Mouse (Mus musculus): Measurements from ENCODE around the gene Rbm4b. TPM values are rescaled to one million over a fixed set of nuclear protein-coding genes. Genes with fewer than 3 reads are reported as not detected.
"Not testable (repeated sequence)": the region's sequence is repeated elsewhere in the genome, so short reads cannot be mapped to it uniquely, and the experiment has no call there.

Gene Rbm4b
- polyA plus RNA-seq, 1 experiment from 2014 or later = 162 TPM

- no peak overlapping the region for H3K4me2 ChIP-seq (replicated peaks)
- peaks cover 89% of the 10 kb centered on the region for H3K36me3 ChIP-seq
- no peak overlapping the region for H3K4me3 ChIP-seq
- H3K9ac ChIP-seq (replicated peaks) = no peak overlapping the region
- 86% methylated on average over 14 of the region's 14 CpGs for WGBS
- no peaks in the 10 kb centered on the region for H3K4me1 ChIP-seq
- no peaks in the 10 kb centered on the region for H3K27me3 ChIP-seq
- no peaks in the 10 kb centered on the region for H3K9me3 ChIP-seq
- H3K27ac ChIP-seq (replicated peaks) = no peak overlapping the region
- no peak for ATAC-seq (ENCODE audit: low FRiP score, low read depth)
These were observed 9.7 kb upstream of the Rbm4b start for GRCm38 (mm10) chr19:4746611-4747010.

DNA sequence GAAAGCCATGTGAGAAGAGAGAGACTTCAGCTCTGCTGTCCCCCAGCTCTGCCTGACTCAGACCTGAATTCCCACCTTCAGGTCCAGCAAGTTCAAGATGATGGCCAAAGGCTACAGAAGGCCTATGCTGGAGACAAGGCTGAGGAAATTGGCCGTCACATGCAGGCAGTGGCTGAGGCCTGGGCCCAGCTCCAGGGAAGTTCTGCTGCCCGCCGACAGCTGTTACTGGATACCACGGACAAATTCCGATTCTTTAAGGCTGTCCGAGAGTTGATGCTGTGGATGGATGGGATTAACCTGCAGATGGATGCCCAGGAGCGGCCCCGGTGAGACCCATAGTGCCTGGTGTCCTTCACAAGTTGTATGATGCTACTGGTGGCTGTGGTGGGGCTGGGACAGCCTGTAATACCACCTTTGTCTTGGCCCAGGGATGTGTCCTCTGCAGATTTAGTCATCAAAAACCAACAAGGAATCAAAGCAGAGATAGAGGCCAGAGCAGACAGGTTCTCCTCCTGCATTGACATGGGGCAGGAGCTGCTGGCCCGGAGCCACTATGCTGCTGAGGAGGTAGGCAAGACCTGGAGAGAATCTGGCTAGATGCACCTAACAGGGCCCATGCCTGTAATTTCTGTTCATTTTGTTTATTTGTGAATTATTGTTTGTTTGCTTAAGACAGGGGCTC lies 8.5 kb upstream of the Rbm4b start:
- Histone ChIP-seq H3K27ac (replicated peaks) (no peak overlapping the region), H3K9ac (replicated peaks) (no peak overlapping the region), H3K4me2 (replicated peaks) (no peak overlapping the region), H3K36me3 (peaks cover 87% of the 10 kb centered on the region), H3K9me3 (no peaks in the 10 kb centered on the region), H3K4me3 (no peak overlapping the region), H3K4me1 (no peaks in the 10 kb centered on the region), H3K27me3 (no peaks in the 10 kb centered on the region)
- ATAC-seq (ENCODE audit: low FRiP score, low read depth) = no peak
- WGBS = 92% methylated on average over 9 of the region's 9 CpGs

DNA sequence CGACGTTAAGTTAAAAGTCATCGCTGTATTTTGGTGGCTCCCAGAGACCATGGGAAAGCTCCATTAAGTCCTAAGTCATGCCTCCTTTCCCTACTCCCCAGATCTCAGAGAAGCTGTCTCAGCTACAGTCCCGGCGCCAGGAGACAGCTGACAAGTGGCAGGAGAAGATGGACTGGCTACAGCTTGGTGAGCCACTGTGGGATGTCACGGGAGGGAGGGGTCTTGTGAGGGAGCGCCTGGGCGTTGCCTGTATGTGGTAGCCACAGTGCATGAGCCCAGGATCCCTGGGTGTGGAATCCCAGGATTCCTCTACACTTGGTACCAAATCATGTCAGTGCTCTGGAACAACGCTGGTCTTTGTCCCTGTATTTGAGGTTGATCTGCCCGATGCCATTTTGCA lies 7.8 kb upstream of the Rbm4b start:
- 90% methylated on average over 10 of the region's 10 CpGs for WGBS
- H3K9ac ChIP-seq (replicated peaks) = no peak overlapping the region
- no peak overlapping the region for H3K27ac ChIP-seq (replicated peaks)
- H3K4me1 ChIP-seq = no peaks in the 10 kb centered on the region
- no peak overlapping the region for H3K4me3 ChIP-seq
- no peaks in the 10 kb centered on the region for H3K9me3 ChIP-seq
- H3K27me3 ChIP-seq = no peaks in the 10 kb centered on the region
- peaks cover 91% of the 10 kb centered on the region for H3K36me3 ChIP-seq
- ATAC-seq (ENCODE audit: low FRiP score, low read depth) = no peak
- H3K4me2 ChIP-seq (replicated peaks) = no peak overlapping the region

DNA sequence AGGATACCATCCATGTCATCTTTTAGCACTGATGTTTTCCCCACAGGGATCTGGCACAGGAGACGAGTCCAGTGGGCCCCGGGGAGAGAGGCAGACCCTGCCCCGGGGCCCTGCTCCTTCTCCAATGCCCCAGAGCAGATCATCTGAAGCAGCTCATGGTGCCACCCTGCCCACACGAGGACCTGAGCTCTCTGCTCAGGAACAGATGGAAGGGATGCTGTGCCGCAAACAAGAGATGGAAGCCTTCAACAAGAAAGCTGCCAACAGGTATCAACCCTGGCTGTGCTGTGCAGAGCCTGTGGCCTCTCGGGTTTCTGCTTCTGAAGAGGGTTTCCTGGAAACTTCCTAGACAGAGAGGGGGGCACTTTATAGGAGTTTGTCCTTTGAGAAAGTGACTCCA lies 6.3 kb upstream of the Rbm4b start:
- Histone ChIP-seq H3K27ac (replicated peaks) (no peak overlapping the region), H3K9ac (replicated peaks) (no peak overlapping the region), H3K36me3 (peaks cover 79% of the 10 kb centered on the region), H3K9me3 (no peaks in the 10 kb centered on the region), H3K4me1 (no peaks in the 10 kb centered on the region), H3K27me3 (no peaks in the 10 kb centered on the region), H3K4me3 (no peak overlapping the region), H3K4me2 (replicated peaks) (no peak overlapping the region)
- WGBS = 83% methylated on average over 6 of the region's 6 CpGs
- ATAC-seq (ENCODE audit: low FRiP score, low read depth) = no peak

- H3K4me2 ChIP-seq (replicated peaks) = peak overlapping the region; percentile 75
- peak overlapping the region; percentile 69 for H3K4me3 ChIP-seq
- peak overlapping the region; percentile 43 for H3K9ac ChIP-seq (replicated peaks)
- no peaks in the 10 kb centered on the region for H3K9me3 ChIP-seq
- peak; percentile 68 for ATAC-seq (ENCODE audit: low FRiP score, low read depth)
- WGBS = 0% methylated on average over 10 of the region's 10 CpGs
- peak overlapping the region; percentile 97 for H3K27ac ChIP-seq (replicated peaks)
- H3K4me1 ChIP-seq = peaks cover 24% of the 10 kb centered on the region
- H3K36me3 ChIP-seq = peaks cover 37% of the 10 kb centered on the region
- H3K27me3 ChIP-seq = no peaks in the 10 kb centered on the region
These were observed 618 bp upstream of the Rbm4b start for GRCm38 (mm10) chr19:4755565-4756192.

DNA sequence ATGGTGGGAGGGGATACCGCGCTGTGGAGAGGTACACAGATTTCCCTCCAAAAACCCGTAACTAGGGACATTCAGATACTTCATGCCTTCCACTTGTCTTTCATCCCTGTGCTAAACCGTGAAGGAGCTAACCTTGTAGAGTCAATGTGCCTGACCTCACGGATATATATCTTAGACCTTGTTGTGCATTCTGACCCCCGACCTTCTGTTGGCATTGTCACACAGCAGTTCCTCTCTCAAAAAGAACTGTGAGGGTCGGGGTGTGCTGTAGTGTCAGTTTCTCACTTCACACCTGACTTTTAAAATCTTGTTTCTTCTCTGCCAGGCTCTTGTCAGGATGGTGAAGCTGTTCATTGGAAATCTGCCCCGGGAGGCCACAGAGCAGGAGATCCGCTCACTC lies 624 bp downstream of the Rbm4b start:
- H3K27me3 ChIP-seq = no peaks in the 10 kb centered on the region
- peak overlapping the region; percentile 97 for H3K27ac ChIP-seq (replicated peaks)
- ATAC-seq (ENCODE audit: low FRiP score, low read depth) = no peak
- peaks cover 37% of the 10 kb centered on the region for H3K36me3 ChIP-seq
- H3K4me1 ChIP-seq = peaks cover 27% of the 10 kb centered on the region
- no peaks in the 10 kb centered on the region for H3K9me3 ChIP-seq
- H3K4me3 ChIP-seq = peak overlapping the region; percentile 69
- WGBS = 7% methylated on average over 9 of the region's 9 CpGs
- H3K9ac ChIP-seq (replicated peaks) = peak overlapping the region; percentile 84
- peak overlapping the region; percentile 75 for H3K4me2 ChIP-seq (replicated peaks)

DNA sequence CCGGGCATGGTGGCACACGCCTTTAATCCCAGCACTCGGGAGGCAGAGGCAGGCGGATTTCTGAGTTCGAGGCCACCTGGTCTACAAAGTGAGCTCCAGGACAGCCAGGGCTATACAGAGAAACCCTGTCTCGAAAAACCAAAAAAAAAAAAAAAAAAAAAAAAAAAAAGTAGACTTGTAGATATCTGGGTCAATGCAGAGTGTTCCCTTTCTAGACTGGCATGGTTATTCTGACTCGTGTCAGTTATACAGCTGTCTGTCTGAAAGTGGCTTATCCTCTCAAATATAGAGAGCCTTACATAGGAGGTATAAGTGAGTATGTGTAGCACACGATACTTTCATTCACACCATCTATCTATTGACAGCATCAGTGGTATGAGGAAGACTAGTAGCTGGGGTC lies 4.2 kb downstream of the Rbm4b start:
- Histone ChIP-seq H3K36me3 (peaks cover 57% of the 10 kb centered on the region), H3K4me1 (peaks cover 31% of the 10 kb centered on the region), H3K4me2 (replicated peaks) (peak overlapping the region; percentile 10)
- H3K27ac ChIP-seq (replicated peaks); H3K9me3 ChIP-seq; H3K4me3 ChIP-seq; ATAC-seq (ENCODE audit: low FRiP score, low read depth); H3K9ac ChIP-seq (replicated peaks); H3K27me3 ChIP-seq: not testable (repeated sequence)
- WGBS = 91% methylated on average over 8 of the region's 8 CpGs

GRCm38 (mm10) chr19:4762876-4763275 lies 6.6 kb downstream of the Rbm4b start:
- H3K9ac ChIP-seq (replicated peaks) = no peak overlapping the region
- peaks cover 73% of the 10 kb centered on the region for H3K36me3 ChIP-seq
- no peak overlapping the region for H3K27ac ChIP-seq (replicated peaks)
- H3K9me3 ChIP-seq = no peaks in the 10 kb centered on the region
- WGBS = 76% methylated on average over 1 of the region's 1 CpGs
- peak overlapping the region; percentile 12; the same call in 1 of the 2 replicates for H3K4me3 ChIP-seq
- peaks cover 26% of the 10 kb centered on the region for H3K4me1 ChIP-seq
- ATAC-seq (ENCODE audit: low FRiP score, low read depth) = no peak
- no peaks in the 10 kb centered on the region for H3K27me3 ChIP-seq
- H3K4me2 ChIP-seq (replicated peaks) = no peak overlapping the region

DNA sequence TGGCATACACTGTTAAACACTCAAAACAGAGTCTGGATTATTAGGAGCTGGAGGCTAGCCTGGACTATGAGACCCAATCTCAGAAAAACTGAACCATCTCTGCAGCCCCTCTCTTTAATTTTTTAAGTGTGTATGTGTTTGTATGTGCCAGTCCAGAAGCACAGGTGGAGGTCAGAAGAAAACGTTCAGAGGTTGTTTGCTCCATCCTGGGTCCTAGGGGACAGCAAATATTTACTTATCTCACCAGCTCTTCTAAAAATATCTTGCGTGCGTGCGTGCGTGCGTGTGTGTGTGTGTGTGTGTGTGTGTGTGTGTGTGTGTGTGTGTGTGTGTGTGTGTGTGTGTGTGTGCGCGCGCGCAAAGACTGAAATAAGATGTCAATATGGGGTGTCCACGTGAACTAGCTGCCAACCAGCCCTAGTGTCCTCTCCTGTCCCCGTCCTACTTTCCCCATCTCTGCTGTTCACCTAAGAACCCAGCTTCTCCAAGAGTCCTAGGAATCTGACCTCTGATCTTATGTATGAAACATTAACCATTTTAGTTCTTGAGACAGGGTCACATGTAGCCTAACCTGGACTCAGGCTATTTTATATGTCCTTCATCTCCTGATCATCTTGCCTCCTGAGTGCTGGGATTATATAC lies 11.3 kb downstream of the Rbm4b start:
- ATAC-seq (ENCODE audit: low FRiP score, low read depth) = no peak
- H3K4me2 ChIP-seq (replicated peaks) = no peak overlapping the region
- H3K9ac ChIP-seq (replicated peaks) = no peak overlapping the region
- H3K27ac ChIP-seq (replicated peaks) = no peak overlapping the region
- H3K27me3 ChIP-seq = no peaks in the 10 kb centered on the region
- H3K36me3 ChIP-seq = peaks cover 87% of the 10 kb centered on the region
- WGBS = 86% methylated on average over 12 of the region's 12 CpGs
- H3K4me3 ChIP-seq = no peak overlapping the region
- H3K9me3 ChIP-seq = no peaks in the 10 kb centered on the region
- H3K4me1 ChIP-seq = peaks cover 6% of the 10 kb centered on the region

DNA sequence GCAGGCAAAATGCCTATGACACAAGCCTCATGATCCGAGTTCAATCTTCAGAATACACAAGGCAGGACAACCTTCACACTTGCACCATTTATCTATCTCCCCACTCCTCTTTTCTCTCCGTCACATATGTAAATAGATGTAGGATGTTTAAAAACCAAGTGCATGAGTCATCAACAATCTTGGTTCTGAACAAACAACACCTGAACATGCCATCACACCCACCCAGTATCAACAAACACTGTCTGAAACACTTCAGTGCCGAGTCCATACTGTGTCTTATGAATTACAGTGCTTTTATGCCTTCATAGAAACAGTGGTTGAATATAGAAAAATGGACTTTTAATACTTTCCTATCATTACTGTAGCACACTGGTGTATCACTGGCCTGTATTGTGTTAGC lies 16.5 kb downstream of the Rbm4b start:
- no peak for ATAC-seq (ENCODE audit: low FRiP score, low read depth)
- H3K9me3 ChIP-seq = no peaks in the 10 kb centered on the region
- H3K27ac ChIP-seq (replicated peaks) = no peak overlapping the region
- H3K9ac ChIP-seq (replicated peaks) = no peak overlapping the region
- WGBS = 92% methylated on average over 3 of the region's 3 CpGs
- H3K27me3 ChIP-seq = no peaks in the 10 kb centered on the region
- H3K4me2 ChIP-seq (replicated peaks) = no peak overlapping the region
- H3K36me3 ChIP-seq = peaks cover 83% of the 10 kb centered on the region
- no peak overlapping the region for H3K4me3 ChIP-seq
- H3K4me1 ChIP-seq = no peaks in the 10 kb centered on the region

DNA sequence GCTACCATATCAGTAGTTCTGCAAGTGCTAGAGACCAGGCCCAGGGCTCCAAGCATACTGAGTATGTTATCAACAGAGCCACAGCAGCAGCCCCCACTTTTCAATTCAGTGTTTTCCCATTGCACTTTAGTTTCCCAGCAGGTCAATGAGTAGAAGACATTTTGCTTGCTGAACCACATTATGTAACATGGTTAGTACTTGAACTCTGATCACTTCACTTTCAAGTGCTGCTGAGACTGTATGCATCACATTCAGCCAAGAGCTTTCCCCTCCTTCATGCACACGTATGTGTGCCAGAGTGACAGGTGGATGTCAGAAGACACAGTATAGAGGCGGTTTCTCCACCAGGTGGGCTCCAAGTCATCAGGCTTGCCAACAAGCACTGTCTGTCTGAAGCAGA lies 26.6 kb downstream of the Rbm4b start:
- Histone ChIP-seq H3K9ac (replicated peaks) (no peak overlapping the region), H3K4me3 (no peak overlapping the region), H3K27me3 (no peaks in the 10 kb centered on the region), H3K4me1 (peaks cover 12% of the 10 kb centered on the region), H3K9me3 (no peaks in the 10 kb centered on the region), H3K36me3 (peaks cover 72% of the 10 kb centered on the region), H3K4me2 (replicated peaks) (no peak overlapping the region), H3K27ac (replicated peaks) (no peak overlapping the region)
- no peak for ATAC-seq (ENCODE audit: low FRiP score, low read depth)
- 93% methylated on average over 2 of the region's 2 CpGs for WGBS

DNA sequence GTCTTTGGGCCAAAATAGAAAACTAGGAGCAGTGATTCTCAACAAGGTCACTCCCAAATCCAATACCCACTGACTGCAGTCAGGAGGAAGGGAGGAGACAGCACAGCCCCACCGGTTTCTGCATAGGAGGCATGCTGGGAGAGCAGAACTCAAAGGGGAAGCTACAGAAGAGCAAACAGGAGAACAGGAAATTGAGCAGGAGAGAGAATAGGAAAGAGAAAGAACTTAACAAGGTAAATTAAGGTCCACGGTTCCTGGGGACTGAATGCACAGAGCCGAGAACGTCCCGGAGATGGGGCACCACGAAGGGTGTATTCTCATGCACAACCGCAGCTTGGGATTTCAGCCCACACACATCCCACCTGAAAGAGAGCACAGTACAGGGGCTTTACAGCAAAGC lies 28.9 kb downstream of the Rbm4b start:
- H3K27me3 ChIP-seq = no peaks in the 10 kb centered on the region
- WGBS = 90% methylated on average over 7 of the region's 7 CpGs
- H3K36me3 ChIP-seq = peaks cover 77% of the 10 kb centered on the region
- H3K27ac ChIP-seq (replicated peaks) = no peak overlapping the region
- ATAC-seq (ENCODE audit: low FRiP score, low read depth) = no peak
- H3K4me3 ChIP-seq = no peak overlapping the region
- no peaks in the 10 kb centered on the region for H3K9me3 ChIP-seq
- H3K9ac ChIP-seq (replicated peaks) = no peak overlapping the region
- H3K4me2 ChIP-seq (replicated peaks) = no peak overlapping the region
- H3K4me1 ChIP-seq = peaks cover 23% of the 10 kb centered on the region
